Mouse (Mus musculus): Measurements from ENCODE around the gene Rhoa. TPM values are rescaled to one million over a fixed set of nuclear protein-coding genes. Genes with fewer than 3 reads are reported as not detected.
"Not testable (repeated sequence)": the region's sequence is repeated elsewhere in the genome, so short reads cannot be mapped to it uniquely, and the experiment has no call there.

The Rhoa gene
- total and polyA plus RNA-seq, 2 experiments from 2014 or later = 167 to 332 TPM

- Histone ChIP-seq H3K36me3 (replicated peaks; ENCODE audit: control insufficient read depth, insufficient read depth, low read length) (no peaks in the 10 kb centered on the region), H3K27me3 (ENCODE audit: control insufficient read depth, insufficient read depth, low read length) (no peaks in the 10 kb centered on the region), H3K4me1 (ENCODE audit: control insufficient read depth, insufficient read depth) (peaks cover 10% of the 10 kb centered on the region; the same call in 1 of the 2 replicates), H3K9ac (replicated peaks; ENCODE audit: low read depth, low read length) (no peak overlapping the region), H3K4me3 (ENCODE audit: low read depth, low read length) (no peak overlapping the region), H3K27ac (ENCODE audit: low read depth) (no peak overlapping the region), H3K9me3 (replicated peaks; ENCODE audit: control insufficient read depth, low read length) (no peaks in the 10 kb centered on the region), H3K4me2 (ENCODE audit: low read depth, low read length) (no peak overlapping the region)
- TF ChIP-seq EP300 (IDR thresholded peaks at IDR 0.05; ENCODE audit: low read depth) (no peak), CTCF (IDR thresholded peaks at IDR 0.05; ENCODE audit: low read depth) (peak; percentile 58)
- WGBS = 71% methylated on average over 10 of the region's 10 CpGs
- ATAC-seq (ENCODE audit: insufficient read depth, low read depth) (no peak), DNase-seq (ENCODE audit: low spot score) (no peak)
These were observed 27.1 kb upstream of the Rhoa start for GRCm38 (mm10) chr9:108278697-108279450.

GRCm38 (mm10) chr9:108280071-108280828 lies 25.7 kb upstream of the Rhoa start:
- TF ChIP-seq CTCF (IDR thresholded peaks at IDR 0.05; ENCODE audit: low read depth) (no peak), EP300 (IDR thresholded peaks at IDR 0.05; ENCODE audit: low read depth) (peak; percentile 32; the same call in 1 of the 2 replicates)
- H3K4me1 ChIP-seq (ENCODE audit: control insufficient read depth, insufficient read depth) = peaks cover 3% of the 10 kb centered on the region; the same call in 1 of the 2 replicates
- WGBS = 21% methylated on average over 8 of the region's 8 CpGs
- ATAC-seq (ENCODE audit: insufficient read depth, low read depth) = peak; percentile 80
- no peak overlapping the region for H3K9ac ChIP-seq (replicated peaks; ENCODE audit: low read depth, low read length)
- H3K4me2 ChIP-seq (ENCODE audit: low read depth, low read length) = 0 out of 2 replicates have a peak overlapping the region, but pooled peaks have one; percentile 22
- H3K27ac ChIP-seq (ENCODE audit: low read depth) = peak overlapping the region; percentile 77
- H3K9me3 ChIP-seq (replicated peaks; ENCODE audit: control insufficient read depth, low read length) = no peaks in the 10 kb centered on the region
- peak; percentile 76 for DNase-seq (ENCODE audit: low spot score)
- H3K36me3 ChIP-seq (replicated peaks; ENCODE audit: control insufficient read depth, insufficient read depth, low read length) = no peaks in the 10 kb centered on the region
- no peak overlapping the region for H3K4me3 ChIP-seq (ENCODE audit: low read depth, low read length)
- H3K27me3 ChIP-seq (ENCODE audit: control insufficient read depth, insufficient read depth, low read length) = no peaks in the 10 kb centered on the region

- TF ChIP-seq CTCF (IDR thresholded peaks at IDR 0.05; ENCODE audit: low read depth) = peak; percentile 97
- no peak for TF ChIP-seq EP300 (IDR thresholded peaks at IDR 0.05; ENCODE audit: low read depth)
- H3K9ac ChIP-seq (replicated peaks; ENCODE audit: low read depth, low read length) = no peak overlapping the region
- no peaks in the 10 kb centered on the region for H3K27me3 ChIP-seq (ENCODE audit: control insufficient read depth, insufficient read depth, low read length)
- no peak overlapping the region for H3K27ac ChIP-seq (ENCODE audit: low read depth)
- H3K4me1 ChIP-seq (ENCODE audit: control insufficient read depth, insufficient read depth) = no peaks in the 10 kb centered on the region
- no peak overlapping the region for H3K4me2 ChIP-seq (ENCODE audit: low read depth, low read length)
- H3K36me3 ChIP-seq (replicated peaks; ENCODE audit: control insufficient read depth, insufficient read depth, low read length) = no peaks in the 10 kb centered on the region
- 8% methylated on average over 6 of the region's 6 CpGs for WGBS
- no peaks in the 10 kb centered on the region for H3K9me3 ChIP-seq (replicated peaks; ENCODE audit: control insufficient read depth, low read length)
- ATAC-seq (ENCODE audit: insufficient read depth, low read depth) (peak; percentile 78), DNase-seq (ENCODE audit: low spot score) (peak; percentile 85)
- no peak overlapping the region for H3K4me3 ChIP-seq (ENCODE audit: low read depth, low read length)
These were observed 21.5 kb upstream of the Rhoa start for GRCm38 (mm10) chr9:108284410-108284809.

GRCm38 (mm10) chr9:108287526-108288238 lies 18.2 kb upstream of the Rhoa start:
- DNase-seq (ENCODE audit: low spot score); H3K9me3 ChIP-seq (replicated peaks; ENCODE audit: control insufficient read depth, low read length); H3K4me1 ChIP-seq (ENCODE audit: control insufficient read depth, insufficient read depth); H3K27me3 ChIP-seq (ENCODE audit: control insufficient read depth, insufficient read depth, low read length); H3K9ac ChIP-seq (replicated peaks; ENCODE audit: low read depth, low read length); H3K4me3 ChIP-seq (ENCODE audit: low read depth, low read length); H3K4me2 ChIP-seq (ENCODE audit: low read depth, low read length); H3K27ac ChIP-seq (ENCODE audit: low read depth); ATAC-seq (ENCODE audit: insufficient read depth, low read depth); H3K36me3 ChIP-seq (replicated peaks; ENCODE audit: control insufficient read depth, insufficient read depth, low read length): not testable (repeated sequence)
- WGBS = 70% methylated on average over 6 of the region's 6 CpGs

- Histone ChIP-seq H3K9me3 (replicated peaks; ENCODE audit: control insufficient read depth, low read length) (no peaks in the 10 kb centered on the region), H3K27ac (ENCODE audit: low read depth) (no peak overlapping the region), H3K9ac (replicated peaks; ENCODE audit: low read depth, low read length) (no peak overlapping the region; the same call in 1 of the 2 replicates), H3K4me1 (ENCODE audit: control insufficient read depth, insufficient read depth) (peaks cover 6% of the 10 kb centered on the region; the same call in 1 of the 2 replicates), H3K36me3 (replicated peaks; ENCODE audit: control insufficient read depth, insufficient read depth, low read length) (0 out of 2 replicates have a peak, but pooled peaks cover 8% of the 10 kb centered on the region), H3K4me3 (ENCODE audit: low read depth, low read length) (no peak overlapping the region), H3K27me3 (ENCODE audit: control insufficient read depth, insufficient read depth, low read length) (no peaks in the 10 kb centered on the region), H3K4me2 (ENCODE audit: low read depth, low read length) (no peak overlapping the region)
- WGBS = 60% methylated on average over 2 of the region's 2 CpGs
- TF ChIP-seq EP300 (IDR thresholded peaks at IDR 0.05; ENCODE audit: low read depth) = no peak
- TF ChIP-seq CTCF (IDR thresholded peaks at IDR 0.05; ENCODE audit: low read depth) = no peak
- ATAC-seq (ENCODE audit: insufficient read depth, low read depth) (no peak), DNase-seq (ENCODE audit: low spot score) (no peak)
These were observed 16.6 kb upstream of the Rhoa start for GRCm38 (mm10) chr9:108289347-108289746.

Measured in heart, postnatal 0 days (tissue).